Mouse (Mus musculus) heart, embryonic 14.5 days (tissue): ENCODE measurements around the gene Cyth2. TPM values are rescaled to one million over a fixed set of nuclear protein-coding genes. Genes with fewer than 3 reads are reported as not detected.

ENCODE experiments used
- ATAC-seq: fragments of 200-750 bp; cut with Nextera tagmentation; 2 replicates; pipeline ENCODE4 v1.8.0; 2017; ENCODE audit warnings: low read depth, moderate TSS enrichment; ENCODE audit not compliant: insufficient number of reproducible peaks, insufficient read depth, low FRiP score
- H3K27ac ChIP-seq, 2 experiments: fragments of 200-500 bp in 1 of 2; fragments of 300-500 bp in 1 of 2; sonication (generic) in 1 of 2; replicated peaks in 1 of 2; 2 replicates each; pipeline ENCODE4 v1.5.1; 2012 to 2014; ENCODE audit warnings: low read depth in 2 of 2, low read length in 2 of 2, control low read depth in 1 of 2, mild to moderate bottlenecking in 1 of 2, mixed read lengths in 1 of 2; ENCODE audit not compliant: control insufficient read depth in 1 of 2, insufficient read depth in 1 of 2
- H3K27me3 ChIP-seq: fragments of 300-500 bp; sonication (generic); 2 replicates; pipeline ENCODE4 v1.6.1; 2014; ENCODE audit warnings: mild to moderate bottlenecking, low read length, control low read depth; ENCODE audit not compliant: control insufficient read depth, insufficient read depth
- H3K36me3 ChIP-seq: fragments of 300-500 bp; sonication (generic); 2 replicates; pipeline ENCODE4 v1.6.1; 2014; ENCODE audit warnings: mild to moderate bottlenecking, control low read depth, low read length, mixed read lengths; ENCODE audit not compliant: control insufficient read depth, insufficient read depth
- H3K4me1 ChIP-seq, 2 experiments: fragments of 200-500 bp in 1 of 2; fragments of 300-500 bp in 1 of 2; sonication (generic) in 1 of 2; 2 replicates each; pipeline ENCODE4 v1.6.1; 2012 to 2014; ENCODE audit warnings: low read length in 2 of 2, control low read depth in 1 of 2, mixed read lengths in 1 of 2; ENCODE audit not compliant: control insufficient read depth in 2 of 2, insufficient read depth in 2 of 2
- H3K4me2 ChIP-seq: fragments of 300-500 bp; sonication (generic); 2 replicates; pipeline ENCODE4 v1.6.1; 2014; ENCODE audit warnings: mild to moderate bottlenecking, low read length
- H3K4me3 ChIP-seq, 2 experiments: fragments of 200-500 bp in 1 of 2; fragments of 300-500 bp in 1 of 2; sonication (generic) in 1 of 2; 2 replicates each; pipeline ENCODE4 v1.5.1; 2012 to 2014; ENCODE audit warnings: low read length in 2 of 2, mild to moderate bottlenecking in 2 of 2, control low read depth in 1 of 2, low read depth in 1 of 2, moderate library complexity in 1 of 2; ENCODE audit not compliant: control insufficient read depth in 1 of 2, insufficient read depth in 1 of 2
- H3K9ac ChIP-seq: fragments of 300-500 bp; sonication (generic); 2 replicates; pipeline ENCODE4 v1.6.1; 2014; ENCODE audit warnings: mild to moderate bottlenecking, low read length
- H3K9me3 ChIP-seq: fragments of 300-500 bp; sonication (generic); 2 replicates; pipeline ENCODE4 v1.6.1; 2016; ENCODE audit warnings: low read length, control low read depth; ENCODE audit not compliant: control insufficient read depth
- WGBS: fragments of 180-500 bp; shearing (Covaris S2); extraction: QIAGEN DNeasy Blood & Tissue Kit; methylation state at CpG from one replicate; pipeline ENCODE4 v1.1.7; 2014; 5-methylcytosine and 5-hydroxymethylcytosine counted together
- polyA plus RNA-seq: library from polyadenylated mRNA; unstranded; fragments of >200 nt; fragmentation: Nextera tagmentation; extraction: Ambion mirVana; gene quantifications from 2 replicates; pipeline ENCODE4 v1.2.1, GENCODE M21; 2014

Gene Cyth2
- polyA plus RNA-seq, 1 experiment from 2014 or later = 89.7 TPM

DNA sequence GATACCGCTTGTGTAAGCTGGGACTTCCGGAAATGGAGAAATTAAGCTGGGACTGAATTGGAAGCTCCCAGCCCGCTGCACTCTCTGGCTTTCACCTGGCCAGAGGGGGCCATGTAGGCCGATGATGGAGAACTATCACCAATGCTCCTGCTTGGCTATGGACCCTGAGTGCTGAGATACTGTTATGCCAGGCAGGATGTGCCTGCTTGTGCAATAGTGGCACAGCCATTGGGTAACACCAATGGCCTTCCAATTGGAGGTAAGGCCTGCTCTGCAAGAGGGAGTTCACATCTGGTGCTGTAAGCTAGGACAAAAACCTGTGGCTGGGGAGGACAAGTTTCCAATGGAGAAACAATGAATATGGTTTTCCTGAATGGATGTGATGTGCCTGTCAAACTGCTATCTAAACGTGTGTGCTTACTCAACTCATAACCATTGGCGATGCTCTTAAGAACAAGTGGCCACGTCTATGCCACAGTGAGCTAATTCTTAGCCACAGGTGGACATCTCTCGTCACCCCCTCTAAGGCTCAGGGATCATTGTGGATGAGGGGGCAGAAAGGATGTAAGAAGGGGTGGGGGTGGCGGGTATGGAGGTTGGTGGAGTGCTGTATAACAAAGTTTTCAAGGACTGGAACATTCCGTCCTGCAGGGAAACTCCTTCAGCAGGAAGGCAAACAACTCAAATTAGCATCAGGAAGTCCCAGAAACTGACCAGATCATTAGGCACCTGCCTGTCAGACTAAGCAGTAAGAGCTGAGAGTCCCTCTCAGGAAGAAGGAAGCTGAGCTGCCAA, 28.8 kb upstream of the Cyth2 start:
- Histone ChIP-seq H3K4me1 (no peaks in the 10 kb centered on the region), H3K27ac (no peak overlapping the region), H3K4me2 (no peak overlapping the region), H3K4me3 (no peak overlapping the region), H3K9ac (no peak overlapping the region), H3K36me3 (no peaks in the 10 kb centered on the region), H3K9me3 (no peaks in the 10 kb centered on the region), H3K27me3 (peaks cover 17% of the 10 kb centered on the region)
- 79% methylated on average over 10 of the region's 10 CpGs for WGBS
- no peak for ATAC-seq

DNA sequence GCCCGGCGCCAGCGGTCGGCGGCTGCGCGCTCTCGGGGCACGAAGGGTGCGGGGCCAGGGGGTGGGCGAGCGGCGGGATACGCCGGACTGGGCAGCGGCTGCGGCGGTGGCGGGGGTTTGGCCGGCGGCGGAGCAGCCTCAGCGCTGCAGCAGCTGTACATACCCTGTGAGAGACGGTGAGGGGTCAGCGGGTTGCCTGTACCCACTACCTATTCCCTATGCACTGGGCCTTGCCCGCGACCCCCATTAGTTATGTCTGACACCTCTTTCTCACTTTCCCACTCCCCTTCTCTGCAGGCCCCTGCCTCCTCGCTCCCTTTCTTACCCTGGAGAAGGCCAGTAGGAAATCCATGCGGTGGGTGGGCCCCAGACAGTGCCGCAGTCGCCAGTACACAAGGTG, 19.5 kb upstream of the Cyth2 start:
- no peak for ATAC-seq
- H3K27ac ChIP-seq = no peak overlapping the region
- H3K27me3 ChIP-seq = peaks cover 51% of the 10 kb centered on the region
- H3K4me1 ChIP-seq = peaks cover 3 to 20% of the 10 kb centered on the region in 2 experiments; a peak in 3 of 4 replicates
- H3K9me3 ChIP-seq = 0 out of 2 replicates have a peak, but pooled peaks cover 3% of the 10 kb centered on the region
- H3K4me3 ChIP-seq = peak overlapping the region; percentile 45
- peak overlapping the region; percentile 66 for H3K4me2 ChIP-seq
- peak overlapping the region; percentile 41; the same call in 1 of the 2 replicates for H3K9ac ChIP-seq
- H3K36me3 ChIP-seq = peaks cover 7% of the 10 kb centered on the region
- 1% methylated on average over 27 of the region's 31 CpGs for WGBS

DNA sequence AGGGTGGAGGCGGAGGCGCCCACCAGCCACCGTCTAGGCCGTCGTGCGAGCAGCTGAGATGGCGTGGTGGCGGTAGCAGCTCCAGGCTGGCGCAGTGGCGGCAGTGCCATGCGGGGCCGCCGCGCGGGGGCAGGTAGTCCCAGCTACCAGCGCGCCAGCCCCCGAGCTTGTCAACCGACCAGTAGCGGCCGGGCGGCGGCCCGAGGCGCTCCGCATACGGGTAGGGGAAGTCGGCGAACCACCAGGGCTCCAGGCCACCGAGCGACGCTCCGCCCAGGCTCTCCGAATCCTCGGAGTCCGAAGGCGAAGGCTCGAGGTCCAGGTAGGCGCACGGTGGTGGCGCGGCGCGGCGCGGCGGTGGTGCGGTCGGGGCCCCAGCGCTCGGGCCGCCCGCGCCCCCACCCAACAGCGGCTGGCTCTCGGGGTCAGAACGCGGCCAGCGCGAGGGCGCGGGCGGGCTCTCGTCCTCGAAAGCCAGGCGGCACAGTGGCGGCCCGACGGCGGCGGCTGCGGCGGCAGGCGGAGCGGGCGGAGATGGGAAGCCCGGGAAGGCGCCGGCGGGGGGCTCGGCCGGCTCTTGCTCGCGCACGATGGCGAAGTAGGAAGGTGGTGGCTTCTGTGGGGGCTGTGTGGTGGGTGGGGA, 18.9 kb upstream of the Cyth2 start:
- H3K4me1 ChIP-seq = peaks cover 3 to 20% of the 10 kb centered on the region in 2 experiments; a peak in 3 of 4 replicates
- no peak overlapping the region for H3K27ac ChIP-seq
- H3K9ac ChIP-seq = peak overlapping the region; percentile 41; the same call in 1 of the 2 replicates
- WGBS = under 1% methylated on average over 74 of the region's 86 CpGs
- no peak for ATAC-seq
- peaks cover 13% of the 10 kb centered on the region for H3K36me3 ChIP-seq
- H3K27me3 ChIP-seq = peaks cover 51% of the 10 kb centered on the region
- H3K4me2 ChIP-seq = peak overlapping the region; percentile 66
- peak overlapping the region; percentile 45 for H3K4me3 ChIP-seq
- H3K9me3 ChIP-seq = 0 out of 2 replicates have a peak, but pooled peaks cover 3% of the 10 kb centered on the region

DNA sequence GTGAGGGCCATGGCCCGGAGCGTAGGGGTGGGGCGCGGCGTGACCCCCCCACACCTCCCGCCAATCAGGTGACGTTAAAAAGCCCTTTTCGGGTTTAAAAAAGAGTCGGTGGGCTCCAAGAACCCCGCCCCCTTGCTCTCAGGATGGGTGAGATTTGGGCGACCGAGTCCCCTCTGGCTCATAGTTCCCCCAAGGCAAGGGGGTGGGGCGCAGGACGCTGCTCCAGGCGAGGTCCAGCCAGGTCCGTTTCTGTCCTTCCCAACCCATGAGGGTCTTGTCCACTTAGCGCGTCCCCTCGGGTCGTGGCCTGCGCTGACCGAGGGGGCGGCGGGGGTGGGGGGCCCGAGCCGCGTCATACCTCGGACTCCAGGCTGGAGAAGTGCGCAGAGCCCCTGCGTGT, 18.0 kb upstream of the Cyth2 start:
- Histone ChIP-seq H3K4me2 (peak overlapping the region; percentile 66), H3K27ac (no peak overlapping the region), H3K9me3 (0 out of 2 replicates have a peak, but pooled peaks cover 3% of the 10 kb centered on the region), H3K4me1 (peaks cover 3 to 20% of the 10 kb centered on the region in 2 experiments; a peak in 3 of 4 replicates), H3K4me3 (peak overlapping the region; percentile 45), H3K9ac (no peak overlapping the region; the same call in 1 of the 2 replicates), H3K36me3 (peaks cover 22% of the 10 kb centered on the region), H3K27me3 (peaks cover 51% of the 10 kb centered on the region)
- no peak for ATAC-seq
- WGBS = 9% methylated on average over 29 of the region's 30 CpGs

DNA sequence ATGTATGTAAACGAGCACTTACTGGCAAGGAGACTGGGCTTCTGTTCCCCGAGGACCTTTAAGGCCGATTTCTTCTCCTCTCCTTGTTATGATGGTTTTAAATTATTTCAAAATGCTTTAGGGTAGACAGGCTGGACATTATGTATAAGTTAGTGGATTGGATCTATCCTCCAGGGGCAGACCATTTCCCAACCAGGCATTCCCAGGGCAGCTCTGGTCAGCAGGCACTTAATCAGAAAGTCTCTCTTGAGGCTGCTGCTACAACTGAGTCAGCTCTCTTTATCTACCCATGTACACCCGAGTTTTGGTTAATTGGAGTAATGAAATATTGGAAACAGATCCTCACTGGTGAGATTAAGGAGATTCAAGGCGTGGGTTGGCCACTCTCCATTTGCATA, 16.7 kb upstream of the Cyth2 start:
- H3K9me3 ChIP-seq = no peaks in the 10 kb centered on the region
- peak overlapping the region; percentile 68 to 82 for H3K4me3 ChIP-seq
- no peak overlapping the region for H3K27ac ChIP-seq
- peaks cover 51% of the 10 kb centered on the region for H3K27me3 ChIP-seq
- peaks cover 35% of the 10 kb centered on the region for H3K36me3 ChIP-seq
- H3K4me1 ChIP-seq = peaks cover 3 to 20% of the 10 kb centered on the region in 2 experiments; a peak in 3 of 4 replicates
- ATAC-seq = no peak
- H3K9ac ChIP-seq = peak overlapping the region; percentile 83
- peak overlapping the region; percentile 74 for H3K4me2 ChIP-seq
- WGBS = 24% methylated on average over 5 of the region's 5 CpGs

DNA sequence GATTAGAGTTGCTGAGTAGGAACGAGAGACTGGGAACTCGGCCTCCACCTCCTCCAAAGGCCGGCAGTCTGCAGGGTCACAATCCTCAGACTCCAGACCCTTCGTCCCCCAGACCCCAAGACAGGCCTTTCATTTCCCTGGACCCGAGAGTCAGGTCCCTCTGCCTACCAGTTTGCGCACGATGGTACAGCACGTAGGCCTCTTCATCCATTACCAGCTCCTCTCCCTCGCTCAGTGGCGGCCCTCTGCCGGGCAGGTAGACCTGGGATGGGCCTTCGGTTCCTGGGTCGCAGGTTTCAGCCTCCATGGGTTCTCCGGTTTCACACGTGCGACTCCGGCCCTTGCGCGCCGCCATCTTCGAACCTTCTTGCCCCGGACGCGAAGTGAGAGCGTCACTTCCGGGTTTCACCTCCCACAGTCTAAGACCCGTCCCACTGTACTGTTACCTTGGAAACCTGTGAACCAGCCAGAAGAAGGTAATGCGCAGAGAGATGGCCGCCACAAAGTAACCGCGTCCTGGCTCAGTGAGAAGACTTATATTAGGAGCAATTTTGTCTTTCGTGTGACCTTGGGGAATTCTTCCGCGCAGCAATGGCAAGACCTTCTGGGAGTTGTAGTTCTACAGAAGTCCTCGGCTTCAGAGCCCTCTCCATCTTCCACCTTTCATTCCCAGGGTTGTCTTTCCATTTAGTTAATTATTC, 16.2 kb upstream of the Cyth2 start, which contains the start of gene Grwd1:
Gene Grwd1, minus strand, starts transcription at position 518 of the 701 bp plus-strand sequence.
- Histone ChIP-seq H3K36me3 (peaks cover 40% of the 10 kb centered on the region), H3K4me2 (peak within 1 kb of the TSS; percentile 74), H3K27ac (peak within 1 kb of the TSS; percentile 73 to 79), H3K9me3 (no peaks in the 10 kb centered on the region), H3K4me1 (peaks cover 3 to 20% of the 10 kb centered on the region in 2 experiments; a peak in 3 of 4 replicates), H3K9ac (peak within 1 kb of the TSS; percentile 83), H3K4me3 (peak within 1 kb of the TSS; percentile 68 to 82), H3K27me3 (peaks cover 46% of the 10 kb centered on the region)
- WGBS = under 1% methylated on average over 35 of the region's 35 CpGs
- peak; percentile 51 for ATAC-seq

DNA sequence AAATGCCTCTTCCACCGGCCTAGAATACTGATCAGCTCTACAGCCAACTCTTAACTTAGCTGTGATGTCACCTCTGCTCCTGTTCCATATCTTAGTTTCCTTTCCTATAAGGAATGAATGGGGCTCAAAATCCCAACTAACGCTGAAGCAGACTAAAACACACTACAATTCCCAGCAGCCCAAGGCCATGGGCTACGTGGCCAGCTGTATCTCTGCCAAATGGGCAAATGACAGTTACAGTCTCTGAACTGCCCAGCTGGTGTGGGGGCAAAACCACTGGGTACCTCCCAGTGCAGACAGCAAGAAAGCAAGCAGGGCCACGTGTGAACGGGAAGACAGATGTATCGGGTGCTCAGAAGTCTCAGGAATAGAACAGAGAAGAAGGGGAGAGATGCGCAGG, 12.2 kb upstream of the Cyth2 start:
- Histone ChIP-seq H3K4me2 (no peak overlapping the region), H3K9me3 (no peaks in the 10 kb centered on the region), H3K27ac (no peak overlapping the region), H3K4me3 (no peak overlapping the region), H3K27me3 (peaks cover 7% of the 10 kb centered on the region), H3K4me1 (peaks cover 3 to 8% of the 10 kb centered on the region in 2 experiments; a peak in 3 of 4 replicates), H3K9ac (no peak overlapping the region), H3K36me3 (peaks cover 69% of the 10 kb centered on the region)
- ATAC-seq = no peak
- WGBS = 91% methylated on average over 7 of the region's 7 CpGs
